Comparison of ENCODE assay signal across 35 mouse cellular contexts in the genomic region with DNA sequence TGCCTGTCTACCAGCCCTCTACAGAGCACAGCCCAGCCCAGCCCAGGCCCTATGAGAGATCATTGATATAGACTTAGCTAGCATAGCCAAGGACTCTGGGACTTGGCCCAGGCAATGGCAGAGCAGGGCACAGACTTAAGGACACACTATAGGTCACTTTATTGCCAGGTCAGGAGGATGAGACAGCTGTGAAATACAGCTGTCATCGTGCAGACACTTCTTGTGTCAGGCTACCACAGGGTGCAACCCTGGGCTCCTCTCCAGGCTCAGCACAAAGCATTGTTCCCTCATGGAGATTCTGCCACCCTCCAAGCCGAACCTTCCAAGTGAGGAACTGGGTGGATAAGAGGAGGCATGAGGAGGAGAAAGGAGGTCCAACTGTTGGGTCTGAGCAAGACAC. TPM values are rescaled to one million over a fixed set of nuclear protein-coding genes. Genes with fewer than 3 reads are reported as not detected.
"Had no signal": no experiment of that assay in that cellular context is flagged by ENCODE, and none has a peak within 500 bp of the region (broad histone marks: within the 10 kb centered on the region; RNA-seq: fewer than 3 reads in every experiment).

No protein-coding gene starts in this region.

- H3K4me2 ChIP-seq: limb, embryonic 12.5 days; limb, embryonic 13.5 days; limb, embryonic 15.5 days; liver, embryonic 11.5 days; liver, embryonic 12.5 days; liver, embryonic 13.5 days; liver, embryonic 15.5 days; lung, embryonic 14.5 days; lung, embryonic 15.5 days; midbrain, embryonic 11.5 days; midbrain, embryonic 12.5 days; midbrain, embryonic 13.5 days; midbrain, embryonic 15.5 days; neural tube, embryonic 12.5 days had no signal

- H3K9me3 ChIP-seq: limb, embryonic 10.5 days; limb, embryonic 12.5 days; limb, embryonic 13.5 days; limb, embryonic 15.5 days; liver, embryonic 12.5 days; liver, embryonic 13.5 days; liver, embryonic 15.5 days; lung, embryonic 15.5 days; midbrain, embryonic 10.5 days; midbrain, embryonic 12.5 days; midbrain, embryonic 13.5 days; midbrain, embryonic 15.5 days; neural tube, embryonic 12.5 days had no signal

- H3K27ac ChIP-seq: limb, embryonic 10.5 days; limb, embryonic 12.5 days; limb, embryonic 13.5 days; limb, embryonic 15.5 days; liver, embryonic 12.5 days; liver, embryonic 13.5 days; liver, embryonic 14.5 days; liver, embryonic 15.5 days; lung, embryonic 15.5 days; macrophage; midbrain, embryonic 10.5 days; midbrain, embryonic 12.5 days; midbrain, embryonic 13.5 days; midbrain, embryonic 15.5 days; neural tube, embryonic 12.5 days had no signal

- H3K27me3 ChIP-seq: limb, embryonic 15.5 days; liver, embryonic 12.5 days; liver, embryonic 13.5 days; liver, embryonic 15.5 days; lung, embryonic 15.5 days; midbrain, embryonic 12.5 days; midbrain, embryonic 13.5 days; midbrain, embryonic 15.5 days; neural tube, embryonic 12.5 days had no signal

- DNase-seq: left cerebral cortex, postnatal 4 days; liver; liver, embryonic 13.5 days; liver, postnatal 0 days; lung, adult 18-20 months; lung, adult 2 months; lung, embryonic 14.5 days; lung, postnatal 10 days; lung, postnatal 14 days; lung, postnatal 36 days; lung, postnatal 4 days; midbrain, embryonic 14.5 days had no signal

- H3K4me3 ChIP-seq: limb, embryonic 10.5 days; limb, embryonic 12.5 days; limb, embryonic 13.5 days; limb, embryonic 15.5 days; liver, embryonic 12.5 days; liver, embryonic 13.5 days; liver, embryonic 15.5 days; lung, embryonic 15.5 days; megakaryocyte, embryonic 14.5 days; midbrain, embryonic 10.5 days; midbrain, embryonic 12.5 days; midbrain, embryonic 13.5 days; midbrain, embryonic 15.5 days; neural tube, embryonic 12.5 days had no signal

- H3K36me3 ChIP-seq: limb, embryonic 10.5 days; limb, embryonic 12.5 days; limb, embryonic 13.5 days; limb, embryonic 15.5 days; liver, embryonic 12.5 days; liver, embryonic 13.5 days; liver, embryonic 15.5 days; lung, embryonic 15.5 days; midbrain, embryonic 10.5 days; midbrain, embryonic 12.5 days; midbrain, embryonic 13.5 days; midbrain, embryonic 15.5 days; neural tube, embryonic 12.5 days had no signal

- ATAC-seq: liver, embryonic 12.5 days; liver, postnatal 0 days; lung, postnatal 0 days; midbrain, embryonic 13.5 days; midbrain, embryonic 15.5 days; midbrain, embryonic 16.5 days had no signal

- H3K9ac ChIP-seq: limb, embryonic 12.5 days; limb, embryonic 13.5 days; limb, embryonic 15.5 days; liver, embryonic 12.5 days; liver, embryonic 13.5 days; liver, embryonic 14.5 days; liver, embryonic 15.5 days; liver, postnatal 0 days; lung, embryonic 14.5 days; lung, embryonic 15.5 days; midbrain, embryonic 12.5 days; midbrain, embryonic 13.5 days; midbrain, embryonic 15.5 days; neural tube, embryonic 12.5 days had no signal

- H3K4me1 ChIP-seq: limb, embryonic 15.5 days; liver, embryonic 12.5 days; liver, embryonic 13.5 days; liver, embryonic 15.5 days; neural tube, embryonic 12.5 days had no signal

RNA-seq across cellular contexts. Expression of a gene that starts 32.7 kb away (rescaled TPM):
- total RNA-seq: midbrain, postnatal 0 days; monocyte, adult 5-6 weeks had no signal
- polyA plus RNA-seq: liver, adult 2 months; liver, embryonic 13.5 days; liver, embryonic 16.5 days had no signal
